Mouse (Mus musculus): Measurements from ENCODE around the gene Vps37c.

GRCm38 (mm10) chr19:10718251-10718775 lies 29.8 kb downstream of the Vps37c start:
- TF ChIP-seq CTCF (IDR thresholded peaks at IDR 0.05; ENCODE audit: control insufficient read depth, insufficient read depth, low read length) (no peak), POLR2A (IDR thresholded peaks at IDR 0.05; ENCODE audit: borderline replicate concordance, control insufficient read depth, low read depth, low read length) (no peak)

Measured in bone marrow, adult 2 months (tissue).